Comparison of ENCODE assay signal across 23 mouse cellular contexts in the genomic region with DNA sequence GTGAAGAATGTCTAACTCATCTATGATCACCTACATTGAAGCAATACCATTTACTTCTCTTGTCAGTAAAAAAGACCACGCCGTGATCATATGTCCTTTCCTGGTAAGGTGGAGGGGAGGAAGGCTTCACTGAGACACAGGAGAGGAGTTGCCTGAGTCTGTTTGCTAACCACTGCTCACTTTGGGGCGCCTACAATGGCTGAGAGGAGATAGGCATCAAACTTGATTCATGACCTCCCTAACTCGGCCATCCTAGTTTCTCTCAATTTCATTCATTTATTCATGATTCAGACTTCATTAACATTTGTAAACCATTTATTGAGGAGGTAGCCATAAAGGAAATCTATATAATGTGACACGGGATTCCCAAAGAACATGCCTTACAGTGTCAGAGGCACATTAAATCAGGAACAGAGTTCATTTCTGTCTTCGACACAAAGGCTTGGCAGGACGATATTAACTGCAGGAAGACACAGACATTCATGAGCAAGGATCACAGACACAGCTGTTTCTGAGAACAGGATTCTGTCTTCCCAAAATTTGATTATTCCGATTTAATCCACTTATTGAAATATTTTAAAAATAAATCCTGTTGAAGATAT. TPM values are rescaled to one million over a fixed set of nuclear protein-coding genes. Genes with fewer than 3 reads are reported as not detected.
DNase-seq lines count a peak whose midpoint lies in the region; ATAC-seq lines count a peak whose summit lies in the region.
"Had no signal": no experiment of that assay in that cellular context is flagged by ENCODE, and none has a peak within 500 bp of the region (broad histone marks: within the 10 kb centered on the region; RNA-seq: fewer than 3 reads in every experiment).

No protein-coding gene starts in this region.

- ATAC-seq in midbrain, embryonic 14.5 days (ENCODE audit: low FRiP score, low TSS enrichment) = no peak
- no peak for ATAC-seq in midbrain, embryonic 15.5 days (replicated peaks)
- ATAC-seq in neural tube, embryonic 12.5 days (ENCODE audit: low FRiP score, low read depth) = peak; percentile 71
- ATAC-seq in neural tube, embryonic 13.5 days (ENCODE audit: low read depth) = peak; percentile 53; the same call in 1 of the 2 replicates
- ATAC-seq: forebrain, embryonic 14.5 days; forebrain, embryonic 16.5 days had no signal

- 62% methylated on average over 8 of the region's 8 CpGs for WGBS in midbrain, embryonic 14.5 days
- WGBS in midbrain, embryonic 15.5 days = 62% methylated on average over 8 of the region's 8 CpGs
- WGBS in neural tube, embryonic 12.5 days = 54% methylated on average over 8 of the region's 8 CpGs
- WGBS in neural tube, embryonic 13.5 days = 43% methylated on average over 8 of the region's 8 CpGs

- no peaks in the 10 kb centered on the region for H3K9me3 ChIP-seq in midbrain, embryonic 14.5 days (ENCODE audit: control insufficient read depth, low read length)
- H3K9me3 ChIP-seq in midbrain, embryonic 15.5 days = no peaks in the 10 kb centered on the region
- H3K9me3 ChIP-seq in neural tube, embryonic 12.5 days = no peaks in the 10 kb centered on the region
- H3K9me3 ChIP-seq in neural tube, embryonic 13.5 days = no peaks in the 10 kb centered on the region
- H3K9me3 ChIP-seq: embryonic facial prominence, embryonic 13.5 days; embryonic facial prominence, embryonic 15.5 days; forebrain, embryonic 10.5 days; forebrain, embryonic 12.5 days had no signal

- DNase-seq in midbrain, embryonic 14.5 days = peak; percentile 4
- DNase-seq in neural tube, embryonic 10.5 days (ENCODE audit: extremely low spot score, low spot score) = no peak
- DNase-seq in adipocyte (ENCODE audit: low spot score) = no peak
- DNase-seq: adrenal gland, adult 8-10 months; adrenal gland, postnatal 14 days; adrenal gland, postnatal 36 days; cerebellum, adult 11 months; cerebellum, adult 18-20 months; cerebellum, adult 8-10 months; cerebellum, adult 9-11 months; cerebellum, postnatal 14 days; cerebellum, postnatal 36 days; embryo, embryonic 11 days had no signal

- H3K4me2 ChIP-seq in midbrain, embryonic 14.5 days (ENCODE audit: low read length) = no peak overlapping the region
- no peak overlapping the region for H3K4me2 ChIP-seq in midbrain, embryonic 15.5 days
- H3K4me2 ChIP-seq in neural tube, embryonic 12.5 days (replicated peaks) = no peak overlapping the region
- H3K4me2 ChIP-seq in neural tube, embryonic 13.5 days = no peak overlapping the region
- H3K4me2 ChIP-seq: embryonic facial prominence, embryonic 13.5 days; embryonic facial prominence, embryonic 15.5 days; forebrain, embryonic 12.5 days had no signal

- no peak overlapping the region for H3K9ac ChIP-seq in midbrain, embryonic 14.5 days (replicated peaks; ENCODE audit: low read length)
- H3K9ac ChIP-seq in midbrain, embryonic 15.5 days = no peak overlapping the region
- no peak overlapping the region for H3K9ac ChIP-seq in neural tube, embryonic 12.5 days
- H3K9ac ChIP-seq in neural tube, embryonic 13.5 days = no peak overlapping the region
- H3K9ac ChIP-seq: embryonic facial prominence, embryonic 13.5 days; embryonic facial prominence, embryonic 15.5 days; forebrain, embryonic 12.5 days had no signal

- no peak overlapping the region for H3K4me3 ChIP-seq in midbrain, embryonic 14.5 days (replicated peaks; ENCODE audit: low read depth, low read length)
- no peak overlapping the region for H3K4me3 ChIP-seq in midbrain, embryonic 15.5 days
- H3K4me3 ChIP-seq in neural tube, embryonic 12.5 days = no peak overlapping the region
- no peak overlapping the region for H3K4me3 ChIP-seq in neural tube, embryonic 13.5 days
- H3K4me3 ChIP-seq: embryonic facial prominence, embryonic 13.5 days; embryonic facial prominence, embryonic 15.5 days; erythroblast, embryonic 14.5 days; forebrain, embryonic 10.5 days; forebrain, embryonic 12.5 days had no signal

- no peaks in the 10 kb centered on the region for H3K27me3 ChIP-seq in midbrain, embryonic 14.5 days (ENCODE audit: control insufficient read depth, insufficient read depth, low read length)
- H3K27me3 ChIP-seq in midbrain, embryonic 15.5 days (replicated peaks) = no peaks in the 10 kb centered on the region
- H3K27me3 ChIP-seq in neural tube, embryonic 12.5 days (replicated peaks) = no peaks in the 10 kb centered on the region
- H3K27me3 ChIP-seq in neural tube, embryonic 13.5 days = no peaks in the 10 kb centered on the region
- H3K27me3 ChIP-seq: embryonic facial prominence, embryonic 15.5 days; forebrain, embryonic 12.5 days had no signal

- no peak overlapping the region for H3K27ac ChIP-seq in midbrain, embryonic 14.5 days (replicated peaks; ENCODE audit: low read depth, low read length)
- no peak overlapping the region for H3K27ac ChIP-seq in midbrain, embryonic 15.5 days
- H3K27ac ChIP-seq in neural tube, embryonic 12.5 days = no peak overlapping the region
- H3K27ac ChIP-seq in neural tube, embryonic 13.5 days (replicated peaks) = 0 out of 2 replicates have a peak overlapping the region, but pooled peaks have one; percentile 5
- H3K27ac ChIP-seq: embryonic facial prominence, embryonic 13.5 days; embryonic facial prominence, embryonic 15.5 days; forebrain, embryonic 10.5 days; forebrain, embryonic 12.5 days had no signal

- H3K4me1 ChIP-seq in midbrain, embryonic 14.5 days (ENCODE audit: control insufficient read depth, insufficient read depth, low read length) = no peaks in the 10 kb centered on the region
- no peaks in the 10 kb centered on the region for H3K4me1 ChIP-seq in midbrain, embryonic 15.5 days
- no peaks in the 10 kb centered on the region for H3K4me1 ChIP-seq in neural tube, embryonic 12.5 days
- peaks cover 5% of the 10 kb centered on the region; the same call in 1 of the 2 replicates for H3K4me1 ChIP-seq in neural tube, embryonic 13.5 days (replicated peaks)
- H3K4me1 ChIP-seq: embryonic facial prominence, embryonic 13.5 days; embryonic facial prominence, embryonic 15.5 days; forebrain, embryonic 10.5 days; forebrain, embryonic 12.5 days had no signal

- H3K36me3 ChIP-seq in midbrain, embryonic 14.5 days (ENCODE audit: control insufficient read depth, insufficient read depth, low read length) = no peaks in the 10 kb centered on the region
- H3K36me3 ChIP-seq in midbrain, embryonic 15.5 days (replicated peaks) = no peaks in the 10 kb centered on the region
- H3K36me3 ChIP-seq in neural tube, embryonic 12.5 days = no peaks in the 10 kb centered on the region
- H3K36me3 ChIP-seq in neural tube, embryonic 13.5 days = no peaks in the 10 kb centered on the region
- H3K36me3 ChIP-seq: embryonic facial prominence, embryonic 13.5 days; embryonic facial prominence, embryonic 15.5 days; forebrain, embryonic 10.5 days; forebrain, embryonic 12.5 days had no signal

RNA-seq across cellular contexts. Expression of a gene that starts 32.7 kb away (rescaled TPM):
- polyA plus RNA-seq in midbrain, embryonic 14.5 days (2014; fragmentation: Nextera tagmentation; extraction: Ambion mirVana) = 42.4 and 46.5 TPM in 2 replicates
- polyA plus RNA-seq in midbrain, embryonic 15.5 days (2015; fragmentation: Nextera tagmentation; extraction: Ambion mirVana) = 43.1 and 48.5 TPM in 2 replicates
- 34.5 and 39.2 TPM in 2 replicates for polyA plus RNA-seq in neural tube, embryonic 12.5 days (2016; fragmentation: Nextera tagmentation; extraction: Ambion mirVana)
- 42.6 and 43.2 TPM in 2 replicates for polyA plus RNA-seq in neural tube, embryonic 13.5 days (2015; fragmentation: Nextera tagmentation; extraction: Ambion mirVana)

Comparison
In these comparisons a context has a peak if more than half of its experiments do, and no peak if none do; other contexts are left out.
1. ATAC-seq: peak in neural tube, embryonic 12.5 days (single experiment) and neural tube, embryonic 13.5 days (single experiment); none in midbrain, embryonic 14.5 days (single experiment) and midbrain, embryonic 15.5 days (single experiment).